8 mouse cellular contexts compared by ENCODE assay signal in genomic region chr4:43968650-43969049, GRCm38 (mm10). TPM values are rescaled to one million over a fixed set of nuclear protein-coding genes. Genes with fewer than 3 reads are reported as not detected.
DNase-seq lines count a peak whose midpoint lies in the region; ATAC-seq and TF ChIP-seq lines count a peak whose summit lies in the region.
"Had no signal": no experiment of that assay in that cellular context is flagged by ENCODE, and none has a peak within 500 bp of the region (broad histone marks: within the 10 kb centered on the region; RNA-seq: fewer than 3 reads in every experiment).

No protein-coding gene starts in this region.

- peaks cover 3% of the 10 kb centered on the region; the same call in 1 of the 2 replicates for H3K79me2 ChIP-seq in CH12.LX (replicated peaks; ENCODE audit: control insufficient read depth, extremely low read depth, insufficient read depth, poor library complexity, severe bottlenecking)

- peak overlapping the region; percentile 64; the same call in 1 of the 2 replicates for H3K4me2 ChIP-seq in CH12.LX (ENCODE audit: insufficient read depth, low read depth, poor library complexity, severe bottlenecking)
- no peak overlapping the region for H3K4me2 ChIP-seq in heart, embryonic 15.5 days
- H3K4me2 ChIP-seq: limb, embryonic 15.5 days had no signal

- dilution Hi-C loops in CH12.LX (cut with MboI; ENCODE audit: extremely low pct_ligation_motif_present, extremely low pct_unique_long_range_greater_than_20kb, low sequenced_read_pairs): no loop called here

- no peak for TF ChIP-seq EP300 in CH12.LX (IDR thresholded peaks at IDR 0.05; ENCODE audit: low read length)

- in situ Hi-C loops in CH12.LX (cut with MboI; ENCODE audit: low pct_ligation_motif_present, low pct_unique_long_range_greater_than_20kb, low sequenced_read_pairs): no loop called here

- H3K4me1 ChIP-seq in CH12.LX (ENCODE audit: control insufficient read depth in 1 of 2, insufficient read depth in 2 of 2): peaks cover 61 to 91% of the 10 kb centered on the region in 2 experiments
- H3K4me1 ChIP-seq in heart, embryonic 15.5 days (replicated peaks): peaks cover 57% of the 10 kb centered on the region

- TF ChIP-seq POLR2A in CH12.LX (IDR thresholded peaks at IDR 0.05; ENCODE audit: low read depth, low read length): peak; percentile 40; the same call in 1 of the 2 replicates

- no peak for TF ChIP-seq RAD21 in CH12.LX (IDR thresholded peaks at IDR 0.05; ENCODE audit: low read depth, low read length)

- H3K9me3 ChIP-seq in CH12.LX (replicated peaks; ENCODE audit: low read length): no peaks in the 10 kb centered on the region
- H3K9me3 ChIP-seq in heart, embryonic 15.5 days (replicated peaks): no peaks in the 10 kb centered on the region
- H3K9me3 ChIP-seq: limb, embryonic 15.5 days had no signal

- peak; percentile 92 for DNase-seq in 3T3-L1 (ENCODE audit: low read depth, low spot score)
- DNase-seq in CH12.LX (ENCODE audit: extremely low read depth): peak; percentile 84
- DNase-seq in cerebellum, postnatal 14 days: peak; percentile 56 to 69
- DNase-seq in kidney, postnatal 36 days: peak; percentile 79 to 85
- DNase-seq in right cerebral cortex, postnatal 10 days (ENCODE audit: low spot score in 2 of 2): peak; percentile 59 to 60
- no peak for DNase-seq in thymus, postnatal 4 days

- TF ChIP-seq CTCF in CH12.LX (conservative IDR thresholded peaks at IDR 0.05 in 1 of 2, IDR thresholded peaks at IDR 0.05 in 1 of 2; ENCODE audit: low read depth in 2 of 2, low read length in 2 of 2): no peak

- peak overlapping the region; percentile 9; the same call in 1 of the 2 replicates for H3K9ac ChIP-seq in CH12.LX (ENCODE audit: insufficient read depth, low read depth)
- H3K9ac ChIP-seq in heart, embryonic 15.5 days: no peak overlapping the region
- H3K9ac ChIP-seq: limb, embryonic 15.5 days had no signal

- 52% methylated on average over 13 of the region's 13 CpGs for WGBS in heart, embryonic 15.5 days

- no peak overlapping the region for H3K27ac ChIP-seq in CH12.LX (ENCODE audit: insufficient read depth, low read depth)
- H3K27ac ChIP-seq in heart, embryonic 15.5 days: peak overlapping the region; percentile 25; the same call in 1 of the 2 replicates
- H3K27ac ChIP-seq: limb, embryonic 15.5 days had no signal

- H3K27me3 ChIP-seq in CH12.LX (replicated peaks): no peaks in the 10 kb centered on the region
- no peaks in the 10 kb centered on the region for H3K27me3 ChIP-seq in heart, embryonic 15.5 days
- H3K27me3 ChIP-seq: limb, embryonic 15.5 days had no signal

- H3K36me3 ChIP-seq in CH12.LX (replicated peaks in 1 of 2; ENCODE audit: control insufficient read depth in 1 of 2, insufficient read depth in 1 of 2, low read length in 1 of 2): peaks cover 9 to 44% of the 10 kb centered on the region in 2 experiments
- no peaks in the 10 kb centered on the region for H3K36me3 ChIP-seq in heart, embryonic 15.5 days

- no peak for ATAC-seq in heart, embryonic 15.5 days (replicated peaks; ENCODE audit: insufficient number of reproducible peaks, insufficient read depth, low FRiP score, low read depth)

- peak overlapping the region in 1 of 3 experiments; percentile 5 for H3K4me3 ChIP-seq in CH12.LX (replicated peaks in 1 of 3; ENCODE audit: low read depth in 2 of 3, low read length in 2 of 3, poor library complexity in 1 of 3)
- no peak overlapping the region for H3K4me3 ChIP-seq in heart, embryonic 15.5 days
- H3K4me3 ChIP-seq: limb, embryonic 15.5 days had no signal

TF ChIP-seq in CH12.LX, 34 proteins besides CTCF, POLR2A, EP300 and RAD21:
- TF ChIP-seq MYC (IDR thresholded peaks at IDR 0.05; ENCODE audit: low read depth, low read length): 0 out of 2 replicates have a peak, but pooled peaks have one; percentile 4
- TF ChIP-seq BHLHE40 (IDR thresholded peaks at IDR 0.05; ENCODE audit: low read depth, low read length): peak; percentile 59
- TF ChIP-seq CHD1 (IDR thresholded peaks at IDR 0.05; ENCODE audit: low read depth, low read length): 0 out of 2 replicates have a peak, but pooled peaks have one; percentile 29
- peak; percentile 71 for TF ChIP-seq ETS1 (conservative IDR thresholded peaks at IDR 0.05; ENCODE audit: low read depth, low read length)
- no peak for TF ChIP-seq GABPA (IDR thresholded peaks at IDR 0.05; ENCODE audit: insufficient replicate concordance, low read depth, low read length)
- no peak for TF ChIP-seq ZMIZ1 (IDR thresholded peaks at IDR 0.05; ENCODE audit: low read depth, low read length)
- TF ChIP-seq IRF4 (IDR thresholded peaks at IDR 0.05; ENCODE audit: low read depth, low read length): peak; percentile 42; the same call in 1 of the 2 replicates
- 0 out of 2 replicates have a peak, but pooled peaks have one; percentile 51 for TF ChIP-seq TBP (conservative IDR thresholded peaks at IDR 0.05; ENCODE audit: low read depth, low read length)
- TF ChIP-seq MAFK (IDR thresholded peaks at IDR 0.05; ENCODE audit: insufficient replicate concordance, low read length): no peak
- peak; percentile 59; the same call in 1 of the 2 replicates for TF ChIP-seq TCF12 (IDR thresholded peaks at IDR 0.05; ENCODE audit: low read depth, low read length)
- TF ChIP-seq ZNF384 (IDR thresholded peaks at IDR 0.05; ENCODE audit: low read depth, low read length): no peak
- TF ChIP-seq MAX (IDR thresholded peaks at IDR 0.05; ENCODE audit: low read length): no peak
- no peak for TF ChIP-seq CHD2 (IDR thresholded peaks at IDR 0.05; ENCODE audit: low read length)
- no peak for TF ChIP-seq MAZ (IDR thresholded peaks at IDR 0.05; ENCODE audit: low read depth, low read length)
- no peak for TF ChIP-seq POLR2AphosphoS2 (IDR thresholded peaks at IDR 0.05; ENCODE audit: low read depth, low read length)
- TF ChIP-seq UBTF (IDR thresholded peaks at IDR 0.05; ENCODE audit: low read depth, low read length): 0 out of 2 replicates have a peak, but pooled peaks have one; percentile 74
- no peak for TF ChIP-seq USF1 (IDR thresholded peaks at IDR 0.05; ENCODE audit: low read depth, low read length)
- TF ChIP-seq JUN (IDR thresholded peaks at IDR 0.05; ENCODE audit: insufficient read depth, low read depth, low read length): no peak
- TF ChIP-seq ZC3H11A (IDR thresholded peaks at IDR 0.05; ENCODE audit: low read depth, low read length): no peak
- peak; percentile 26; the same call in 1 of the 2 replicates for TF ChIP-seq SIN3A (IDR thresholded peaks at IDR 0.05; ENCODE audit: low read length)

RNA-seq across cellular contexts. Expression of gene Glipr2, which starts 11.4 kb away (rescaled TPM):
- total RNA-seq in CH12.LX (2012; rRNA removed): 47.6 and 60.3 TPM in 2 replicates
- total RNA-seq in CH12.LX (2014; rRNA removed): 138 and 146 TPM in 2 replicates
- polyA plus RNA-seq in CH12.LX (2012; ENCODE audit: insufficient read length, low read depth): 57.2 and 62.8 TPM in 2 replicates
- 44.3 and 53.2 TPM in 2 replicates for polyA plus RNA-seq in heart, embryonic 15.5 days (2015; fragmentation: Nextera tagmentation; extraction: Ambion mirVana)

RNA-seq across cellular contexts. Expression of gene Ccin, which starts 14.6 kb away (rescaled TPM):
- total RNA-seq in CH12.LX (2012; rRNA removed) (not detected in 2 replicates), CH12.LX (2014; rRNA removed) (0.11 TPM in 1 of 2 replicates, not detected in the other)
- polyA plus RNA-seq in CH12.LX (2012; ENCODE audit: insufficient read length, low read depth): not detected in 2 replicates
- not detected in 2 replicates for polyA plus RNA-seq in heart, embryonic 15.5 days (2015; fragmentation: Nextera tagmentation; extraction: Ambion mirVana)
- polyA plus RNA-seq: limb, embryonic 15.5 days had no signal

RNA-seq across cellular contexts. Expression of gene Clta, which starts 35.6 kb away (rescaled TPM):
- total RNA-seq in CH12.LX (2012; rRNA removed): 301 and 349 TPM in 2 replicates
- total RNA-seq in CH12.LX (2014; rRNA removed): 450 and 454 TPM in 2 replicates
- 454 and 493 TPM in 2 replicates for polyA plus RNA-seq in CH12.LX (2012; ENCODE audit: insufficient read length, low read depth)
- 130 and 146 TPM in 2 replicates for polyA plus RNA-seq in heart, embryonic 15.5 days (2015; fragmentation: Nextera tagmentation; extraction: Ambion mirVana)
